Mouse (Mus musculus) neural tube, embryonic 11.5 days (tissue): ENCODE data around the gene Ppie. TPM values are rescaled to one million over a fixed set of nuclear protein-coding genes. Genes with fewer than 3 reads are reported as not detected.
A peak's percentile ranks its signal among the peaks of the same experiment; 100 is the strongest.
"Not testable (repeated sequence)": the region's sequence is repeated elsewhere in the genome, so short reads cannot be mapped to it uniquely, and the experiment has no call there.

Source experiments
- ATAC-seq: fragments of 200-750 bp; cut with Nextera tagmentation; 2 replicates; pipeline ENCODE4 v1.8.0; 2017; ENCODE audit warnings: moderate number of reproducible peaks, mild to moderate bottlenecking, moderate TSS enrichment, moderate library complexity; ENCODE audit not compliant: insufficient read depth, low FRiP score, low TSS enrichment
- DNase-seq: peaks from one replicate; pipeline ENCODE4 v3.0.0-alpha.2; 2015; ENCODE audit warnings: low spot score
- H3K27ac ChIP-seq: fragments of 300-500 bp; sonication (generic); 2 replicates; pipeline ENCODE4 v1.5.1; 2014; ENCODE audit warnings: low read depth, mild to moderate bottlenecking, low read length
- H3K27me3 ChIP-seq: fragments of 300-500 bp; sonication (generic); 2 replicates; pipeline ENCODE4 v1.6.1; 2014; ENCODE audit warnings: mild to moderate bottlenecking, low read length, mixed read lengths; ENCODE audit not compliant: control insufficient read depth, insufficient read depth
- H3K36me3 ChIP-seq: fragments of 300-500 bp; sonication (generic); 2 replicates; pipeline ENCODE4 v1.6.1; 2014; ENCODE audit warnings: mild to moderate bottlenecking, low read length, moderate library complexity, mixed read lengths; ENCODE audit not compliant: control insufficient read depth, insufficient read depth
- H3K4me1 ChIP-seq: fragments of 300-500 bp; sonication (generic); 2 replicates; pipeline ENCODE4 v1.6.1; 2014; ENCODE audit warnings: low read length, mixed read lengths; ENCODE audit not compliant: control insufficient read depth, insufficient read depth
- H3K4me2 ChIP-seq: fragments of 300-500 bp; sonication (generic); 2 replicates; pipeline ENCODE4 v1.6.1; 2014; ENCODE audit warnings: low read depth, mild to moderate bottlenecking, moderate library complexity
- H3K4me3 ChIP-seq: fragments of 300-500 bp; sonication (generic); 2 replicates; pipeline ENCODE4 v1.5.1; 2014; ENCODE audit warnings: low read depth, low read length
- H3K9ac ChIP-seq: fragments of 300-500 bp; sonication (generic); 2 replicates; pipeline ENCODE4 v1.6.1; 2014; ENCODE audit warnings: mild to moderate bottlenecking, low read length
- H3K9me3 ChIP-seq: fragments of 300-500 bp; sonication (generic); 2 replicates; pipeline ENCODE4 v1.6.1; 2016; ENCODE audit warnings: low read length; ENCODE audit not compliant: control insufficient read depth
- WGBS: fragments of 180-500 bp; shearing (Covaris S2); extraction: QIAGEN DNeasy Blood & Tissue Kit; methylation state at CpG from one replicate; pipeline ENCODE4 v1.1.7; 2014; 5-methylcytosine and 5-hydroxymethylcytosine counted together
- polyA plus RNA-seq: library from polyadenylated mRNA; unstranded; fragments of >200 nt; fragmentation: Nextera tagmentation; extraction: Ambion mirVana; gene quantifications from 2 replicates; pipeline ENCODE4 v1.2.1, GENCODE M21; 2014

The Ppie gene
- polyA plus RNA-seq, 1 experiment from 2014 or later: 103 TPM

DNA sequence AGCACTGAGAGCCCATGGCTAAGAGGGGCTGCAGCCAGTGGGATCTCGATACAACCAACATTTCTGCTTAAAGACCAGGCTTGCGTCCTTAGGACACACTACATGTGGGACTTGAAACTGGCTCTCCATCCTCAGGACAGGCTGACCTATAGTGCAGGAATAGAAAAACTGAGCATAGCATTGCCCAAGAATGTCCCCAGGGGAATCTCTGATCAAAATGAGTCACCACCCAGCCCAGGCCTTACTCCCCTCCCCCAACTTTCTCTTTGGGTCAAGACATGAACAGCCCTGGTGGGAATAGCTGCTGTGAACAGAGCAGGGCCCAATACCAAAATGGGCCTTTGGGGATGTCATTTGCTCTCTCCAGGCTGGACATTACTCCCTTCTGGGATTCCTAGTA is 32.9 kb downstream of the Ppie start:
- no peaks in the 10 kb centered on the region for H3K4me1 ChIP-seq
- no peak for DNase-seq
- H3K4me2 ChIP-seq: no peak overlapping the region
- no peak overlapping the region for H3K9ac ChIP-seq
- no peak for ATAC-seq
- H3K27me3 ChIP-seq: peaks cover 22% of the 10 kb centered on the region
- H3K27ac ChIP-seq: no peak overlapping the region
- H3K9me3 ChIP-seq: no peaks in the 10 kb centered on the region
- no peaks in the 10 kb centered on the region for H3K36me3 ChIP-seq
- 88% methylated on average over 2 of the region's 2 CpGs for WGBS
- no peak overlapping the region for H3K4me3 ChIP-seq

GRCm38 (mm10) chr4:123105929-123106328 is 33.8 kb downstream of the Ppie start:
- H3K4me1 ChIP-seq, H3K9ac ChIP-seq, H3K4me3 ChIP-seq, DNase-seq, H3K9me3 ChIP-seq, H3K27ac ChIP-seq, ATAC-seq, H3K4me2 ChIP-seq, H3K36me3 ChIP-seq: not testable (repeated sequence)
- H3K27me3 ChIP-seq: peaks cover 22% of the 10 kb centered on the region
- WGBS: 89% methylated on average over 7 of the region's 7 CpGs

- ATAC-seq: no peak
- no peak for DNase-seq
- H3K9ac ChIP-seq: no peak overlapping the region
- H3K27me3 ChIP-seq: peaks cover 22% of the 10 kb centered on the region
- peak overlapping the region; percentile 14 for H3K4me3 ChIP-seq
- peak overlapping the region; percentile 5 for H3K4me2 ChIP-seq
- no peaks in the 10 kb centered on the region for H3K9me3 ChIP-seq
- 23% methylated on average over 24 of the region's 24 CpGs for WGBS
- H3K4me1 ChIP-seq: no peaks in the 10 kb centered on the region
- no peaks in the 10 kb centered on the region for H3K36me3 ChIP-seq
- H3K27ac ChIP-seq: no peak overlapping the region
Measured at GRCm38 (mm10) chr4:123105451-123105790, 34.3 kb downstream of the Ppie start.

DNA sequence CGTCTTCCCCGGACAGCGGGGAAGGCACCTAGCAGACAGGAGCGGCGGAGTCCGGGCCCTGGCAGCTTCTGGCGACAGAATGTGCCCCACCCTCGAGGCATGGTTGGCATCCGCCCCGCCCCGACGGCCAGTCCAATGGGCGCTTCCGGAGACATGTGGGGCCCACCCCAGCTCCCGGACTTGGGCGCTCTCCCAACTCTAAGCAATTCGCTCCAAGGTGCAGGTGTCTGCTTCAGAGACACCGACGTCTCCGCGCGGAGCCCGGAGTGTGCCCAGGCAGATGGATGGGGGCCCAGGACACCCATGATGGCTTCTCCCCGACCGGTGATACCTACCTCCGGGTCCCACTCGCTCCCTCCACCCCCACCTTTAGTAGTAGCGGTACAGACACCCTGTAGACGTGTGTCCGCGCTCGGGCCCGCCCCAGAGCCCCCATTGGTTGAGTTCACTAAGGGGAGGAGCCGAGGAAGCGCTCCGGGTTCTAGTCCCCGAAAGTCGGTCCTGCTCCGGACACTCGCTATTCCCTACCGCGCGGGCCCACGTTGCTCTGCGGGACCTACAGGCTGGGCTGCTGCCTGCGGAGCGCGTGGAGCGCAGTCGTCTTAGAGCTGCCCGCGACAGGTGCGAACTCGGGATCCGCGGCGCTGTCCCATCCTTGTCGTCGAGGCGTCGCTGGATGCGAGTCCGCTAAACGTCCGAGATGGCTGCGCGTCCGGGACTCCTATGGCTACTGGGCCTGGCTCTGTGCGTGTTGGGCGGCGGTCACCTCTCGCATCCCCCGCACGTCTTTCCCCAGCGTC is 34.9 kb downstream of the Ppie start, which contains the start of gene Bmp8b:
Gene Bmp8b (plus strand): TSS at position 515 of the 800 bp plus-strand sequence.
- H3K27me3 ChIP-seq: peaks cover 22% of the 10 kb centered on the region
- no peak for DNase-seq
- no peaks in the 10 kb centered on the region for H3K4me1 ChIP-seq
- peak within 1 kb of the TSS; percentile 5 for H3K4me2 ChIP-seq
- no peak within 1 kb of the TSS for H3K9ac ChIP-seq
- no peaks in the 10 kb centered on the region for H3K36me3 ChIP-seq
- no peaks in the 10 kb centered on the region for H3K9me3 ChIP-seq
- H3K27ac ChIP-seq: no peak within 1 kb of the TSS
- ATAC-seq: peak; percentile 38; the same call in 1 of the 2 replicates
- peak within 1 kb of the TSS; percentile 14 for H3K4me3 ChIP-seq
- WGBS: 5% methylated on average over 74 of the region's 75 CpGs

DNA sequence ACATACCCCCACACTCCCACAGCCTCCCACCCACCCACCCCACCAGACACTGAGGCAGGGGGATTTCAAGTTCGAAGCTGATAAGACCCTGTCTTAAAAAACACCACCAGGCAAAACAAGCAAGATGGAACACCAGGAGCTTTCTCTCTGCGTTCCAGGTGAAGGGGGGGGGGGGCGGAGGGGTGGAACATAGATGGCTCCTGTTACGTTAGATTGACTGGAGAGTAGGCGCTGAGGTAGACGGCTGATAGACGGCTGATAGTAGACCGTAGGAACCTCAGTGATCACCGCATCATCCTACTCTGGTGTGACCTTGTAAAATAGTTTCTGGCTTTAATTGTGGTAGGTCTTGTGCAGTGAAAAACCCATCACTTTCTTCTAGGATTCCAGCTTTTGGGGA is 45.9 kb downstream of the Ppie start:
- 75% methylated on average over 8 of the region's 9 CpGs for WGBS
- no peaks in the 10 kb centered on the region for H3K9me3 ChIP-seq

GRCm38 (mm10) chr4:123093064-123093776 is 46.5 kb downstream of the Ppie start:
- no peaks in the 10 kb centered on the region for H3K36me3 ChIP-seq
- H3K4me1 ChIP-seq: no peaks in the 10 kb centered on the region
- ATAC-seq (no peak), DNase-seq (no peak)
- WGBS: 61% methylated on average over 17 of the region's 17 CpGs
- H3K4me3 ChIP-seq: no peak overlapping the region
- no peak overlapping the region for H3K9ac ChIP-seq
- no peak overlapping the region for H3K27ac ChIP-seq
- no peaks in the 10 kb centered on the region for H3K9me3 ChIP-seq
- H3K4me2 ChIP-seq: no peak overlapping the region
- H3K27me3 ChIP-seq: no peaks in the 10 kb centered on the region

More for the DNA sequence above, 45.9 kb downstream of the Ppie start:
- DNase-seq (no peak), ATAC-seq (no peak)
- Histone ChIP-seq H3K4me2 (no peak overlapping the region), H3K36me3 (no peaks in the 10 kb centered on the region), H3K27ac (no peak overlapping the region), H3K9ac (no peak overlapping the region), H3K27me3 (no peaks in the 10 kb centered on the region), H3K4me1 (no peaks in the 10 kb centered on the region), H3K4me3 (no peak overlapping the region)

- Histone ChIP-seq H3K9me3 (no peaks in the 10 kb centered on the region), H3K9ac (no peak overlapping the region), H3K4me3 (no peak overlapping the region), H3K27me3 (no peaks in the 10 kb centered on the region), H3K4me1 (no peaks in the 10 kb centered on the region), H3K27ac (no peak overlapping the region), H3K4me2 (no peak overlapping the region), H3K36me3 (no peaks in the 10 kb centered on the region)
- no peak for DNase-seq
- ATAC-seq: no peak
- WGBS: 67% methylated on average over 5 of the region's 5 CpGs
Measured at GRCm38 (mm10) chr4:123092621-123093020, 47.1 kb downstream of the Ppie start.

- DNase-seq (no peak), ATAC-seq (no peak)
- no peaks in the 10 kb centered on the region for H3K4me1 ChIP-seq
- H3K4me2 ChIP-seq: no peak overlapping the region
- no peaks in the 10 kb centered on the region for H3K36me3 ChIP-seq
- WGBS: 86% methylated on average over 4 of the region's 4 CpGs
- no peak overlapping the region for H3K9ac ChIP-seq
- no peak overlapping the region for H3K27ac ChIP-seq
- no peaks in the 10 kb centered on the region for H3K27me3 ChIP-seq
- no peaks in the 10 kb centered on the region for H3K9me3 ChIP-seq
- no peak overlapping the region for H3K4me3 ChIP-seq
Measured at GRCm38 (mm10) chr4:123086381-123086780, 53.4 kb downstream of the Ppie start.

- no peak for ATAC-seq
- H3K4me2 ChIP-seq: no peak overlapping the region
- no peaks in the 10 kb centered on the region for H3K27me3 ChIP-seq
- no peak overlapping the region for H3K4me3 ChIP-seq
- no peak overlapping the region for H3K27ac ChIP-seq
- H3K36me3 ChIP-seq: no peaks in the 10 kb centered on the region
- 80% methylated on average over 2 of the region's 2 CpGs for WGBS
- H3K9ac ChIP-seq: no peak overlapping the region
- no peak for DNase-seq
- H3K9me3 ChIP-seq: no peaks in the 10 kb centered on the region
- no peaks in the 10 kb centered on the region for H3K4me1 ChIP-seq
Measured at GRCm38 (mm10) chr4:123085290-123085689, 54.5 kb downstream of the Ppie start.
